Mouse (Mus musculus) olfactory bulb, adult 2 months (tissue): ENCODE results near the gene Insm1.

Experiments
- CTCF ChIP-seq: fragments of 200-500 bp; IDR thresholded peaks from 2 replicates; pipeline ENCODE4 v1.5.1; 2012; ENCODE audit warnings: low read depth, mild to moderate bottlenecking, low read length, moderate library complexity; ENCODE audit not compliant: insufficient read depth
- POLR2A ChIP-seq: fragments of 200-500 bp; IDR thresholded peaks from 2 replicates; pipeline ENCODE4 v1.6.1; 2012; ENCODE audit warnings: mild to moderate bottlenecking, low read depth, low read length, moderate library complexity; ENCODE audit not compliant: insufficient read depth

- TF ChIP-seq POLR2A: no peak
- TF ChIP-seq CTCF: no peak
These were observed 25.6 kb upstream of the Insm1 start for GRCm38 (mm10) chr2:146196126-146196525.
